Mouse (Mus musculus) liver, embryonic 14.5 days (tissue): Measurements from ENCODE around the gene Abl1.

Experiments
- CTCF ChIP-seq: IDR thresholded peaks from 2 replicates; pipeline ENCODE4 v1.5.1; 2016; ENCODE audit warnings: antibody characterized with exemption, low read depth, control low read depth
- EP300 ChIP-seq: IDR thresholded peaks from 2 replicates; pipeline ENCODE4 v1.6.1; 2016; ENCODE audit warnings: antibody characterized with exemption, low read depth

GRCm38 (mm10) chr2:31845512-31845895 is 157.3 kb downstream of the Abl1 start:
- TF ChIP-seq CTCF (no peak), EP300 (no peak)
